Mouse (Mus musculus) embryonic stem cell, embryonic (primary cell): ENCODE data around the gene Trim65.

Source experiments
- CTCF ChIA-PET, 4 experiments: fragments of 300-600 bp in 2 of 4; fragments of 350-600 bp in 2 of 4; sonication (Branson Sonifier 250); formaldehyde crosslinking; loops; one replicate each; lab custom pipeline; 2022; ENCODE audit warnings: inconsistent platforms in 2 of 4; lab: Charles Lee
- POLR2A ChIA-PET, 4 experiments: fragments of 300-600 bp in 2 of 4; fragments of 350-600 bp in 2 of 4; sonication (Branson Sonifier 250); formaldehyde crosslinking; loops; one replicate each; lab custom pipeline; 2022; ENCODE audit warnings: antibody characterized with exemption in 4 of 4, inconsistent platforms in 1 of 4; lab: Charles Lee

The Trim65 gene

DNA sequence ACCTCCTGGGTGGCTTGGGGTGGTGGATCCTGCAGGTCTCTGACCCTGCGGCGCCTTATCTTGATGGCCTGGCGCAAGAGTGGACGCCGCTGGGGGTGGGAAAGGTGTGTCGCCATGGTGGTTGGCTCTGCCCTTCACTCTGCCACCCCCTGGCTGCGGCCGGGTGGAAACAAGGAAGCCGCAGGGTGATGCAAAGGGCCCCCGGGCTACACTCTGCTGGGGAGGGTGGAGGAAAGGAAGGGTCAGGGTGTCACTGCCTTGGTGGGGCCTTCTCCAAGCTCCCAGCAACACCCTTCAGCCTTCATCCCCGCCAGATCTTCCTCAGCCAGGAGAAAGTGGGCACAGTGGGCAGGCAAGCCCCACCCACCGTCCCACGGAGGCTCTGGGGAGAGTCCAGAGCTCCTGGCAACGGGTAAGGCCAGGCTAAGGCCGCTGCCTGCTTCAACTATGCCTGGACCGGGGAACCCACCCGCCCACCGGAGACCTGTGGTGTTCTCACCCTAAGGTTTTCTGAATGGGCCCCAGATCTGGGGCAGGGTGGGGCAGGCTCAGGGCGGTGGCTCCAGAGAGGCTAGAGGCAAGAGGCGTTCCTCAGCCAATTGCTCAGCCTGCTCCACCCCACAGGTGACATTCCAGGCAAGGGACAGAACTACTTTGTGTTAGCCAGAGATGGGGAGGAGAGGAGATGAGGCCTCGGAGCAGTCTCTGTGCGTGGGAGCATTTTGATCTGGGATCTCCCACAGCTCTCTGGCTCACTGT, 53.3 kb downstream of the Trim65 start, which contains the start of gene Unc13d:
Gene Unc13d (minus strand): TSS at position 516 of the 759 bp plus-strand sequence.
- CTCF ChIA-PET: no interaction called here
- POLR2A ChIA-PET: interaction anchor here in 3 of 4 experiments (0.6 to 5.0 kb wide), 13 partner anchors 10 to 61 kb away, joined by 3 to 50 read pairs (median 6); partner anchors contain the start of genes Mrpl38 (in 1 of the 3), Trim65 (in 1 of the 3) and Unk (in 1 of the 3)

DNA sequence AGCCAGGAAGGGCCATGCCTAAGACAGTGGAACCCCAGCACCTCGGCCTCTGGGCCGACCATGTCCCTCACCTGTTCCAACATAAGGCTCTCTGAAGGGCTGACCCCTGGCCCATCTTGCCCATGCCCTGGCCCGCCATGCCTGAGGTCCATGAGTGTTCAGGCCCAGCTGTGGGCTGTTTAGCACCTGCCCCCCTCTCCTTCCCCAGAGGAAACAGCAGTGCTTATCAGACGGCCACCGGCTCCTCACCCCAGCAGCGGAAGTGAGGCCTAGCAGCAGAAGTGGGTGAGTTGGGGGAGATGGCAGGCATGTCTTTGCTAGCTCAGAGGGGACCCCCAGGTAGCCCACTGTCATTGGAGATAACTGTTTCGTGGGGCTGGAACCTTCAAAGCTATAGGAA, 54.1 kb downstream of the Trim65 start:
- CTCF ChIA-PET: no interaction called here
- POLR2A ChIA-PET: interaction anchor here (0.6 to 5.0 kb wide), 15 partner anchors 8 to 255 kb away, joined by 3 to 50 read pairs (median 6); partner anchors contain the start of genes Mrpl38 (in 1 of the 4), Trim65 (in 1 of the 4) and Unk (in 1 of the 4)

DNA sequence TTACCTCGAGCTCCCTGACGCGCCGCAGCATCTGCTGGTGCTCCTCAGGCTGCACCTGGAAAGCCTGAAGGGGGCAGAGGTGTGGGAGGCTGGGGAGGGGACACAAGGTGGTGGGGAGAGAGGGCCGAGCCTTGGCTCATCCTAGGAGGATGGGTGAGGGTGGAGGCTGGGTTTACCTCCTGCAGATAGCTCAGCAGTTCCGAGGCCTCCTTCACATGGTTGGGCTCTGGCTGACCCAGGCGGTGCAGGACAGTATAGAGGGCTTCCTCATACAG, 54.7 kb downstream of the Trim65 start:
- CTCF ChIA-PET: interaction anchor here (0.6 to 1.7 kb wide), 12 partner anchors 8 to 673 kb away, joined by 3 to 5 read pairs (median 4); partner anchors contain the start of genes Galk1 (in 1 of the 4) and Unk (in 1 of the 4)
- POLR2A ChIA-PET: interaction anchor here (0.6 to 5.0 kb wide), 18 partner anchors 8 to 256 kb away, joined by 3 to 50 read pairs (median 4); partner anchors contain the start of gene Unk (in 1 of the 4)

DNA sequence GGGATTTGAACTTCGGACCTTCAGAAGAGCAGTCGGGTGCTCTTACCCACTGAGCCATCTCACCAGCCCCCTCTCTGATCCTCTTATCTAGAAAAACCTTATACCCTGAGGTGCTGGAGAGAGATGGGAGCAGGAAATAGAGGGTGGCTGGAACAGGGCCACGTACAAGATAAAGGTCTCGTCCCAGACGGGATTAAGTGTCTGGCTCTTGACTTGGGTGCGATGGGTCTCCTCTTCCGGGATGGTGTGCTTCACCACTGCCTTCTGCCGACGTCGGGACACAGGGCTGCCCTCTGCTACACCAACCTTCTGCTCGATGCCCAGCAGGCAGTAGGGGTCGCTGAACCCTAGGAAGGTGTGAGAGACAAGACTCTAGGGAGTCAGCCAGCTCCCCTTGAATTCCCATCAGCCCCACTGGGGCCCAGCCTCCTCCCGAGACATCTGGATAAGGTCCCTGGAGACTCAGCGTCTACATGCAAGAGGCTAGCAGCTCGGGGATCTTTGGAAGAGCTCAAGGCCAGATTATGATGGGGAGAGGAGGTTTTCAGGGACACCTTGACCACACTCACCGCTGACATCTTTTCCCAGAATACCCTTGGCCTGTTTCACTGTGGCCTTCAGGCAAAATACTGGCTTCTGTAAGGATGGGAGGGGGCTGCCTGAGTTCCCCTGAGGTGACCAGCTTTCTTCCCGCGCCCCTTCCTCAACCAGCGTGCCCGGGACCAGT, 55.2 kb downstream of the Trim65 start:
- CTCF ChIA-PET: interaction anchor here (0.6 to 1.7 kb wide), 15 partner anchors 9 to 673 kb away, joined by 3 to 19 read pairs (median 4); partner anchors contain the start of genes Galk1 (in 1 of the 4), Mrpl38 (in 1 of the 4) and Unk (in 1 of the 4)
- POLR2A ChIA-PET: interaction anchor here (0.6 to 5.0 kb wide), 21 partner anchors 8 to 415 kb away, joined by 3 to 50 read pairs (median 4); partner anchors contain the start of genes Smim6 (in 1 of the 4) and Unk (in 1 of the 4)

DNA sequence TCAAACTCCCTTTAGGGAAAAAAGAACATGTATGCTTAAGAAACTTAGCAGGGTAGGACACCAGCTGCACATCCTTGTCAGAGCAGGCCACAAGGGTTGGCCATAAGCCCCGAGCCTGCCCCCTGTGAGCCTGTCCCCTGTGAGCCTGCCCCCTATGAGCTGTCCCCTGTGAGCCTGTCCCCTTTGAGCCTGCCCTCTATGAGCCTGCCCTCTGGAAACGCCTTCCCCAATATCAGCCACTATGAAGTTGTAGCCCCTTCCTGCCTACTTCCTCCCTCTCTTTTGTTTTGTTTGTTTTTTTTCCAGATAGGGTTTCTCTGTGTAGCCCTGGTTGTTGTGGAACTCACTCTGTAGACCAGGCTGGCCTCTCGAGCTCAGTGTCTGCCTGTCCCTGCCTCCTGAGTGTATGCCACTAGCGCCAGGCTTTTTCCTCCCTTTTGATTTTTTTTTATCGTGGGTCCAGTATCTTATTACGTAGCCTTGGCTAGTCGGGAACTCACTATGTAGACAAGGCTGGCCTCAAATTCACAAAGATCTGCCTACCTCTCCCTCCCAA, 56.4 kb downstream of the Trim65 start:
- POLR2A ChIA-PET: interaction anchor here in 3 of 4 experiments (0.8 to 2.2 kb wide), 8 partner anchors 10 to 55 kb away, joined by 3 to 16 read pairs (median 5); no protein-coding TSS in a partner anchor

DNA sequence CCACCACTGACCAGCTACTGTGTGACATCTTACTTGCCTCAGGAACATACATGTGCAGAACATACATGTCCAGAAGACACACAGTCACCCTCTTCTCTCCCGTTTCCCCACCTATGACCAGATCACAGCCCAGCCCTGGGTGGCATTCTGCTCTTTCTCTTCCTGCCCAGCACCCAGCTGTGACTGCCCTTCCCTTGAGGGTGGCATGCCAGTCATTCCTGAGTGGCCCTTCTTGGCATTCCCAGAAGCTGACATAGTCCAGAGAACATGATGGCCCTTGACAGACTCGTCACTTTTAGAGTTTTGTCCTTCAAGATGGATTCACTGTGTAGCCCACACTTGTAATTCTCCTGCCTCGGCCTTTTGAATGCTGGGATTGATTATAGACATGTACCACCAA, 58.3 kb downstream of the Trim65 start:
- CTCF ChIA-PET: interaction anchor here in 3 of 4 experiments (0.6 to 1.1 kb wide), 5 partner anchors 10 to 392 kb away, joined by 3 to 4 read pairs (median 4); no protein-coding TSS in a partner anchor
- POLR2A ChIA-PET: interaction anchor here in 2 of 4 experiments (0.7 to 2.7 kb wide), 12 partner anchors 9 to 102 kb away, joined by 3 to 8 read pairs (median 6); no protein-coding TSS in a partner anchor

More for the DNA sequence above, 56.4 kb downstream of the Trim65 start:
- CTCF ChIA-PET: interaction anchor here in 1 of 4 experiments (1.1 to 1.7 kb wide), 3 partner anchors 26 to 215 kb away, joined by 3 to 5 read pairs (median 3); no protein-coding TSS in a partner anchor
